Mouse (Mus musculus): Measurements from ENCODE around the gene Tpm3. TPM values are rescaled to one million over a fixed set of nuclear protein-coding genes. Genes with fewer than 3 reads are reported as not detected.

The Tpm3 gene
- total and polyA plus RNA-seq, 3 experiments, result 205 to 274 (median 273) TPM

- H3K9ac ChIP-seq (ENCODE audit: control insufficient read depth, low read depth, low read length, poor library complexity, severe bottlenecking), result no peak overlapping the region
- no peaks in the 10 kb centered on the region; a peak in 2 of 4 replicates for H3K36me3 ChIP-seq (ENCODE audit: control insufficient read depth in 1 of 2, insufficient read depth in 2 of 2, low read length in 2 of 2)
- peaks cover 0 to 7% of the 10 kb centered on the region in 2 experiments; a peak in 1 of 4 replicates for H3K4me1 ChIP-seq (ENCODE audit: control insufficient read depth in 1 of 2, insufficient read depth in 2 of 2, low read length in 2 of 2)
- no peaks in the 10 kb centered on the region for H3K79me2 ChIP-seq (ENCODE audit: control insufficient read depth, insufficient read depth, low read length, poor library complexity)
- no peak overlapping the region for H3K4me3 ChIP-seq (ENCODE audit: control insufficient read depth in 1 of 2, insufficient read depth in 1 of 2, low read depth in 2 of 2, low read length in 2 of 2)
- no peak for TF ChIP-seq CHD2 (IDR thresholded peaks at IDR 0.05; ENCODE audit: low read length)
- TF ChIP-seq HCFC1 (IDR thresholded peaks at IDR 0.05; ENCODE audit: low read depth, low read length), result no peak
- no peak for TF ChIP-seq ELF1 (IDR thresholded peaks at IDR 0.05; ENCODE audit: low read depth, low read length)
- TF ChIP-seq JUND (IDR thresholded peaks at IDR 0.05; ENCODE audit: low read depth, low read length), result no peak
- no peak for TF ChIP-seq POLR2AphosphoS5 (IDR thresholded peaks at IDR 0.05; ENCODE audit: borderline replicate concordance, low read depth, low read length)
- no peak for TF ChIP-seq TAL1 (IDR thresholded peaks at IDR 0.05; ENCODE audit: low read length)
- no peak for TF ChIP-seq ZMIZ1 (IDR thresholded peaks at IDR 0.05; ENCODE audit: low read depth, low read length)
- TF ChIP-seq ZC3H11A (IDR thresholded peaks at IDR 0.05; ENCODE audit: low read depth, low read length), result no peak
- no peak for TF ChIP-seq MAFK (IDR thresholded peaks at IDR 0.05; ENCODE audit: borderline replicate concordance, low read depth, low read length)
- TF ChIP-seq E2F4 (IDR thresholded peaks at IDR 0.05; ENCODE audit: borderline replicate concordance, low read depth, low read length), result no peak
- TF ChIP-seq CHD1 (IDR thresholded peaks at IDR 0.05; ENCODE audit: low read depth, low read length), result no peak
- no peak for TF ChIP-seq NELFE (IDR thresholded peaks at IDR 0.05; ENCODE audit: low read depth, low read length)
- no peak for TF ChIP-seq EP300 (IDR thresholded peaks at IDR 0.05; ENCODE audit: low read depth in 1 of 2, low read length in 2 of 2)
- TF ChIP-seq MAX (IDR thresholded peaks at IDR 0.05; ENCODE audit: low read length), result no peak
- TF ChIP-seq KAT2A (conservative IDR thresholded peaks at IDR 0.05; ENCODE audit: low read depth, low read length), result no peak
- no peak for TF ChIP-seq UBTF (IDR thresholded peaks at IDR 0.05; ENCODE audit: borderline replicate concordance, insufficient read depth, low read depth, low read length)
- no peak for TF ChIP-seq POLR2AphosphoS2 (IDR thresholded peaks at IDR 0.05; ENCODE audit: low read length)
- H3K27me3 ChIP-seq (ENCODE audit: control insufficient read depth in 1 of 2, insufficient read depth in 2 of 2, low read length in 2 of 2), result no peaks in the 10 kb centered on the region
- H3K9me3 ChIP-seq (replicated peaks; ENCODE audit: insufficient read depth, low read length), result no peaks in the 10 kb centered on the region
- no peak overlapping the region for H3K27ac ChIP-seq (ENCODE audit: control insufficient read depth, low read depth, low read length)
- DNase-seq (ENCODE audit: low read depth, low spot score), result no peak
These were observed 4.6 kb upstream of the Tpm3 start for GRCm38 (mm10) chr3:90067851-90068250.

GRCm38 (mm10) chr3:90069688-90070087 lies 2.8 kb upstream of the Tpm3 start:
- Histone ChIP-seq H3K9ac (ENCODE audit: control insufficient read depth, low read depth, low read length, poor library complexity, severe bottlenecking) (no peak overlapping the region), H3K4me3 (ENCODE audit: control insufficient read depth in 1 of 2, insufficient read depth in 1 of 2, low read depth in 2 of 2, low read length in 2 of 2) (no peak overlapping the region), H3K79me2 (ENCODE audit: control insufficient read depth, insufficient read depth, low read length, poor library complexity) (no peaks in the 10 kb centered on the region), H3K4me1 (ENCODE audit: control insufficient read depth in 1 of 2, insufficient read depth in 2 of 2, low read length in 2 of 2) (peaks cover 0 to 7% of the 10 kb centered on the region in 2 experiments; a peak in 1 of 4 replicates), H3K9me3 (replicated peaks; ENCODE audit: insufficient read depth, low read length) (no peaks in the 10 kb centered on the region), H3K36me3 (ENCODE audit: control insufficient read depth in 1 of 2, insufficient read depth in 2 of 2, low read length in 2 of 2) (no peaks in the 10 kb centered on the region; a peak in 2 of 4 replicates), H3K27ac (ENCODE audit: control insufficient read depth, low read depth, low read length) (no peak overlapping the region), H3K27me3 (ENCODE audit: control insufficient read depth in 1 of 2, insufficient read depth in 2 of 2, low read length in 2 of 2) (no peaks in the 10 kb centered on the region)
- TF ChIP-seq CHD2 (IDR thresholded peaks at IDR 0.05; ENCODE audit: low read length) (no peak), SMC3 (IDR thresholded peaks at IDR 0.05; ENCODE audit: low read depth, low read length) (no peak), RAD21 (IDR thresholded peaks at IDR 0.05; ENCODE audit: low read depth, low read length) (no peak), HCFC1 (IDR thresholded peaks at IDR 0.05; ENCODE audit: low read depth, low read length) (no peak), ZNF384 (IDR thresholded peaks at IDR 0.05; ENCODE audit: low read depth, low read length) (no peak), TAL1 (IDR thresholded peaks at IDR 0.05; ENCODE audit: low read length) (no peak), POLR2AphosphoS2 (IDR thresholded peaks at IDR 0.05; ENCODE audit: low read length) (no peak), RCOR1 (IDR thresholded peaks at IDR 0.05; ENCODE audit: low read depth, low read length) (no peak), USF1 (IDR thresholded peaks at IDR 0.05; ENCODE audit: low read depth, low read length) (no peak), MAFK (IDR thresholded peaks at IDR 0.05; ENCODE audit: borderline replicate concordance, low read depth, low read length) (no peak), MYB (IDR thresholded peaks at IDR 0.05; ENCODE audit: low read depth, low read length) (no peak), MXI1 (IDR thresholded peaks at IDR 0.05; ENCODE audit: low read depth, low read length) (no peak), KAT2A (conservative IDR thresholded peaks at IDR 0.05; ENCODE audit: low read depth, low read length) (no peak), MAZ (IDR thresholded peaks at IDR 0.05; ENCODE audit: low read depth, low read length) (no peak), NELFE (IDR thresholded peaks at IDR 0.05; ENCODE audit: low read depth, low read length) (no peak), SIN3A (IDR thresholded peaks at IDR 0.05; ENCODE audit: low read length) (no peak)
- no peak for DNase-seq (ENCODE audit: low read depth, low spot score)
